Mouse (Mus musculus): ENCODE measurements around the gene Kcnj16.

The Kcnj16 gene

GRCm38 (mm10) chr11:111056030-111056429, 88.2 kb downstream of the Kcnj16 start:
- no peak for DNase-seq (ENCODE audit: low read depth, low spot score)

DNA sequence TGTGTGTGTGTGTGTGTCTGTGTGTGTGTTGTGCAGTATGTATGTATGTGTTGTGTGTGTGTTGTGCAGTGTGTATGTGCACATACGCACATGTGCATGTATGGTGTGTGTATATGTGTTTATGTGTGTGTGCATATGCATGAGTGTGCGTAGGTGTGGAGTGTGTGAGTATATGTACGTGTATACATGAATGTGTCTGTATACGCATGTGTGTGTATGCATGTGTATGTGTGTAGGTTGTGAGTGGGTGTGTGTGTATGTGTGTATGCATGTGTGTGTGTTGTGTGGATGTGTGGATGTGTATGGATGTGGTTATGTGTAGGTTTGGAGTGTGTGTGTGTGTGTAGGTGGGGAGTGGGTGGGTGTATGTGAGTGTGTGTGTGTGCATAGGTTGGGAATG, 89.6 kb downstream of the Kcnj16 start:
- no peak for DNase-seq (ENCODE audit: low read depth, low spot score)

- no peak for DNase-seq (ENCODE audit: low read depth, low spot score)
Measured at GRCm38 (mm10) chr11:111059440-111059839, 91.6 kb downstream of the Kcnj16 start.

- no peak for DNase-seq (ENCODE audit: low read depth, low spot score)
Measured at GRCm38 (mm10) chr11:111060216-111060615, 92.4 kb downstream of the Kcnj16 start.

GRCm38 (mm10) chr11:111064751-111065527, 97.1 kb downstream of the Kcnj16 start:
- peak; percentile 70 for DNase-seq (ENCODE audit: low read depth, low spot score)

GRCm38 (mm10) chr11:111065635-111066298, 97.9 kb downstream of the Kcnj16 start, which contains the start of gene Kcnj2:
Gene Kcnj2, plus strand, starts transcription at chr11:111066164.
- peak; percentile 96 for DNase-seq (ENCODE audit: low read depth, low spot score)

GRCm38 (mm10) chr11:111066299-111066691, 98.5 kb downstream of the Kcnj16 start:
- DNase-seq (ENCODE audit: low read depth, low spot score): no peak

DNA sequence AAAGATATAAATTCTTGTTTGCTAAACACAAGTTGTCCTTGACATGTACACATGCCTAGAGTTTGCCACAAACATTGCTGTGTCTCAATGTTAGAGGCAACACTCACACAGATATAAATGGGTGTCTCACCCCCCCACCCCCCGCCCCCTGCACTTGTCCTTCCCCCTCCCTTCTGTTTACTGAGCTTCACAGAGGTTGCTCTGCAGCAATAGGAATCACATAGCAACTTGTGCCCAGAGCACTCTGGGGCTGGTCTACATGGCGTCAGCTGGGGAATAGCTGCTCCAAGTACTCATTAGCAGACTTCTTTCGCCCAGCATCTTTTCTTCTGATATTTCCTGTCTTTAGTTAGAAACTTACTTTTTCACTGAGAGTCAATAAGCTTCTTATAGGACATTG, 100.0 kb downstream of the Kcnj16 start:
- DNase-seq (ENCODE audit: low read depth, low spot score): no peak

GRCm38 (mm10) chr11:111070460-111070859, 102.6 kb downstream of the Kcnj16 start:
- no peak for DNase-seq (ENCODE audit: low read depth, low spot score)

GRCm38 (mm10) chr11:111074131-111074530, 106.3 kb downstream of the Kcnj16 start:
- DNase-seq (ENCODE audit: low read depth, low spot score): no peak

Measured in ZHBTc4 (cell line).